In genomic region chr7:132640946-132641345, GRCm38 (mm10) we compare ENCODE assay signal across 10 mouse cellular contexts. TPM values are rescaled to one million over a fixed set of nuclear protein-coding genes. Genes with fewer than 3 reads are reported as not detected.
DNase-seq lines count a peak whose midpoint lies in the region; ATAC-seq and TF ChIP-seq lines count a peak whose summit lies in the region.
"Had no signal": no experiment of that assay in that cellular context is flagged by ENCODE, and none has a peak within 500 bp of the region (broad histone marks: within the 10 kb centered on the region; RNA-seq: fewer than 3 reads in every experiment).

No protein-coding gene starts in this region.

- no peaks in the 10 kb centered on the region for H3K27me3 ChIP-seq in lung, embryonic 14.5 days (ENCODE audit: insufficient read depth, low read length)
- no peaks in the 10 kb centered on the region for H3K27me3 ChIP-seq in embryonic facial prominence, embryonic 14.5 days (replicated peaks; ENCODE audit: control insufficient read depth, insufficient read depth, low read length)
- H3K27me3 ChIP-seq: liver, embryonic 13.5 days had no signal

- H3K9ac ChIP-seq in lung, embryonic 14.5 days: no peak overlapping the region
- no peak overlapping the region for H3K9ac ChIP-seq in embryonic facial prominence, embryonic 14.5 days (ENCODE audit: low read depth, low read length)
- H3K9ac ChIP-seq: liver, embryonic 13.5 days had no signal

- H3K4me1 ChIP-seq in lung, embryonic 14.5 days (ENCODE audit: insufficient read depth): 0 out of 2 replicates have a peak, but pooled peaks cover 3% of the 10 kb centered on the region
- H3K4me1 ChIP-seq in embryonic facial prominence, embryonic 14.5 days (ENCODE audit: control insufficient read depth, insufficient read depth, low read length): no peaks in the 10 kb centered on the region
- H3K4me1 ChIP-seq: liver, embryonic 13.5 days had no signal

- no peak for TF ChIP-seq CTCF in lung, embryonic 14.5 days (IDR thresholded peaks at IDR 0.05; ENCODE audit: low read depth)

- WGBS in lung, embryonic 14.5 days: 21% methylated on average over 9 of the region's 9 CpGs
- WGBS in embryonic facial prominence, embryonic 14.5 days: 21% methylated on average over 9 of the region's 9 CpGs

- no peaks in the 10 kb centered on the region for H3K36me3 ChIP-seq in lung, embryonic 14.5 days (ENCODE audit: insufficient read depth)
- H3K36me3 ChIP-seq in embryonic facial prominence, embryonic 14.5 days (ENCODE audit: control insufficient read depth, insufficient read depth, low read length): no peaks in the 10 kb centered on the region
- H3K36me3 ChIP-seq: liver, embryonic 13.5 days had no signal

- no peak overlapping the region for H3K4me3 ChIP-seq in lung, embryonic 14.5 days (ENCODE audit: low read depth, low read length)
- no peak overlapping the region for H3K4me3 ChIP-seq in embryonic facial prominence, embryonic 14.5 days (ENCODE audit: low read depth, low read length)
- H3K4me3 ChIP-seq: liver, embryonic 13.5 days had no signal

- no peak overlapping the region for H3K4me2 ChIP-seq in lung, embryonic 14.5 days
- H3K4me2 ChIP-seq in embryonic facial prominence, embryonic 14.5 days (ENCODE audit: low read depth, low read length): no peak overlapping the region
- H3K4me2 ChIP-seq: liver, embryonic 13.5 days had no signal

- ATAC-seq in cerebellum, adult (ENCODE audit: insufficient number of reproducible peaks, low FRiP score, low TSS enrichment): no peak
- ATAC-seq in lung, embryonic 14.5 days (ENCODE audit: insufficient read depth): no peak
- no peak for ATAC-seq in embryonic facial prominence, embryonic 14.5 days (ENCODE audit: low read depth)

- no peak overlapping the region for H3K27ac ChIP-seq in lung, embryonic 14.5 days (ENCODE audit: low read depth)
- H3K27ac ChIP-seq in embryonic facial prominence, embryonic 14.5 days (replicated peaks; ENCODE audit: low read depth, low read length): no peak overlapping the region
- H3K27ac ChIP-seq: liver, embryonic 13.5 days had no signal

- no peaks in the 10 kb centered on the region for H3K9me3 ChIP-seq in lung, embryonic 14.5 days (ENCODE audit: low read depth, low read length)
- no peaks in the 10 kb centered on the region for H3K9me3 ChIP-seq in embryonic facial prominence, embryonic 14.5 days (ENCODE audit: control insufficient read depth, low read length)
- H3K9me3 ChIP-seq: liver, embryonic 13.5 days had no signal

- DNase-seq in cerebellum, adult 18-20 months: peak; percentile 24 to 40
- peak; percentile 40 for DNase-seq in lung, embryonic 14.5 days
- DNase-seq in lung, postnatal 25 days (ENCODE audit: low spot score): no peak
- DNase-seq in embryonic facial prominence, embryonic 14.5 days (ENCODE audit: low spot score): peak; percentile 59
- DNase-seq in kidney, postnatal 36 days: peak; percentile 73 to 78
- DNase-seq in ovary, postnatal 36 days (ENCODE audit: low spot score): no peak
- DNase-seq in layer of hippocampus, adult 11-12 months (ENCODE audit: low spot score): no peak
- DNase-seq: liver, embryonic 13.5 days; thymus, postnatal 36 days had no signal

RNA-seq across cellular contexts. Expression of gene Lhpp, which starts 30.5 kb away (rescaled TPM):
- polyA plus RNA-seq in lung, embryonic 14.5 days (2014; fragmentation: Nextera tagmentation; extraction: Ambion mirVana): 21.7 and 22.8 TPM in 2 replicates
- polyA plus RNA-seq in embryonic facial prominence, embryonic 14.5 days (2014; fragmentation: Nextera tagmentation; extraction: Ambion mirVana): 14.3 and 20.7 TPM in 2 replicates

RNA-seq across cellular contexts. Expression of gene Nkx1-2, which starts 41.5 kb away (rescaled TPM):
- polyA plus RNA-seq in lung, embryonic 14.5 days (2014; fragmentation: Nextera tagmentation; extraction: Ambion mirVana): not detected in 2 replicates
- polyA plus RNA-seq in embryonic facial prominence, embryonic 14.5 days (2014; fragmentation: Nextera tagmentation; extraction: Ambion mirVana): not detected in 2 replicates
- polyA plus RNA-seq: liver, embryonic 13.5 days had no signal

Comparison
In these comparisons a context has a peak if more than half of its experiments do, and no peak if none do; other contexts are left out.
1. DNase-seq: peak in cerebellum, adult 18-20 months (2 of 2), lung, embryonic 14.5 days (single experiment), embryonic facial prominence, embryonic 14.5 days (single experiment) and kidney, postnatal 36 days (2 of 2); none in lung, postnatal 25 days (single experiment), ovary, postnatal 36 days (single experiment) and layer of hippocampus, adult 11-12 months (single experiment).